9 mouse cellular contexts compared by ENCODE assay signal in the genomic region with DNA sequence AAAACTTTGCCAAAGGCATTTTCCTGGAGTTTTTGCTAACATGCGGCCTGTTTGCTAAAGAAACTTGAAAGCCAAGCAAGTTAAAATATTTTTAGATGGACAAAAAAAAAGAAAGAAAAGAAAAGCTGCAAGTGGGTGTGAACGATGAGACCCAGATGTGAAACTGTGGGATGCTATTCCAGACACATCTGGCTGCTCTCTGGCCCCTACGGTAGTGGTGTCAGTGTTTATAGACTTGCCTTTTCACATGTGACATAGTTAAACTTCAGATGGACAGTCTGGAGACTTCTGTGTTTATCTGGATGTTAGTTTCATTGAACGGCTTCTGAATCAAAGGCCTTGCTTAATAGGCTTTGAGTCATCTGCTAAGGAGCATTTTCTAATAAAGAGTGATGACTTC.
"Had no signal": no experiment of that assay in that cellular context is flagged by ENCODE, and none has a peak within 500 bp of the region (broad histone marks: within the 10 kb centered on the region; RNA-seq: fewer than 3 reads in every experiment).

No protein-coding gene starts in this region.

- DNase-seq: kidney, adult 18-20 months; kidney, adult 9 months; kidney, postnatal 25 days; layer of hippocampus, adult 9-11 months; liver; midbrain, embryonic 14.5 days; right cerebral cortex, postnatal 25 days; spleen, adult 18-20 months; thymus, postnatal 25 days had no signal
